Mouse (Mus musculus): ENCODE data around the gene Tfeb. TPM values are rescaled to one million over a fixed set of nuclear protein-coding genes. Genes with fewer than 3 reads are reported as not detected.

The Tfeb gene
- 4.7 and 6.5 TPM in 2 replicates for polyA plus RNA-seq (2011; ENCODE audit: insufficient read length, low read depth, missing spikeins)

GRCm38 (mm10) chr17:47736856-47737255 is at the start of gene Tfeb:
TSS of gene Tfeb (plus strand) at chr17:47737030.
- Histone ChIP-seq H3K4me3 (ENCODE audit: insufficient read depth, low read length) (peak within 1 kb of the TSS; percentile 55), H3K4me1 (ENCODE audit: control insufficient read depth, insufficient read depth, low read length) (no peaks in the 10 kb centered on the region), H3K27ac (ENCODE audit: insufficient read depth, low read length) (no peak within 1 kb of the TSS)
- TF ChIP-seq CTCF (IDR thresholded peaks at IDR 0.05; ENCODE audit: borderline replicate concordance, insufficient read depth, low read length) = peak; percentile 60
- TF ChIP-seq POLR2A (IDR thresholded peaks at IDR 0.05; ENCODE audit: low read depth, low read length) = no peak; the same call in 1 of the 2 replicates

- peak; percentile 88 for TF ChIP-seq POLR2A (IDR thresholded peaks at IDR 0.05; ENCODE audit: low read depth, low read length)
- TF ChIP-seq CTCF (IDR thresholded peaks at IDR 0.05; ENCODE audit: borderline replicate concordance, insufficient read depth, low read length) = no peak
- H3K4me1 ChIP-seq (ENCODE audit: control insufficient read depth, insufficient read depth, low read length) = 0 out of 2 replicates have a peak, but pooled peaks cover 4% of the 10 kb centered on the region
- peak overlapping the region; percentile 19 for H3K27ac ChIP-seq (ENCODE audit: insufficient read depth, low read length)
- peak overlapping the region; percentile 83 for H3K4me3 ChIP-seq (ENCODE audit: insufficient read depth, low read length)
Observed at GRCm38 (mm10) chr17:47687409-47688343, 49.2 kb upstream of the Tfeb start.

- Histone ChIP-seq H3K4me3 (ENCODE audit: insufficient read depth, low read length) (peak within 1 kb of the TSS; percentile 83), H3K27ac (ENCODE audit: insufficient read depth, low read length) (peak within 1 kb of the TSS; percentile 19), H3K4me1 (ENCODE audit: control insufficient read depth, insufficient read depth, low read length) (0 out of 2 replicates have a peak, but pooled peaks cover 4% of the 10 kb centered on the region)
- TF ChIP-seq POLR2A (IDR thresholded peaks at IDR 0.05; ENCODE audit: low read depth, low read length) = no peak
- TF ChIP-seq CTCF (IDR thresholded peaks at IDR 0.05; ENCODE audit: borderline replicate concordance, insufficient read depth, low read length) = no peak
Observed at GRCm38 (mm10) chr17:47688344-47688607, 48.6 kb upstream of the Tfeb start, which contains the start of gene Tomm6. TSS of gene Tomm6 (minus strand) at chr17:47688386.

- H3K4me1 ChIP-seq (ENCODE audit: control insufficient read depth, insufficient read depth, low read length) = peaks cover 6% of the 10 kb centered on the region; the same call in 1 of the 2 replicates
- no peak within 1 kb of the TSS; the same call in 1 of the 2 replicates for H3K27ac ChIP-seq (ENCODE audit: insufficient read depth, low read length)
- TF ChIP-seq POLR2A (IDR thresholded peaks at IDR 0.05; ENCODE audit: low read depth, low read length) (peak; percentile 58), CTCF (IDR thresholded peaks at IDR 0.05; ENCODE audit: borderline replicate concordance, insufficient read depth, low read length) (no peak)
- peak within 1 kb of the TSS; percentile 83 for H3K4me3 ChIP-seq (ENCODE audit: insufficient read depth, low read length)
Observed at GRCm38 (mm10) chr17:47688608-47689575, 47.9 kb upstream of the Tfeb start, which contains the start of gene Frs3. TSS of gene Frs3 (plus strand) at chr17:47689030.

- Histone ChIP-seq H3K4me3 (ENCODE audit: insufficient read depth, low read length) (0 out of 2 replicates have a peak overlapping the region, but pooled peaks have one; percentile 66), H3K4me1 (ENCODE audit: control insufficient read depth, insufficient read depth, low read length) (peaks cover 8% of the 10 kb centered on the region), H3K27ac (ENCODE audit: insufficient read depth, low read length) (no peak overlapping the region)
- TF ChIP-seq POLR2A (IDR thresholded peaks at IDR 0.05; ENCODE audit: low read depth, low read length) (no peak), CTCF (IDR thresholded peaks at IDR 0.05; ENCODE audit: borderline replicate concordance, insufficient read depth, low read length) (no peak)
Observed at GRCm38 (mm10) chr17:47689894-47690293, 46.9 kb upstream of the Tfeb start.

- Histone ChIP-seq H3K4me3 (ENCODE audit: insufficient read depth, low read length) (no peak overlapping the region), H3K27ac (ENCODE audit: insufficient read depth, low read length) (no peak overlapping the region), H3K4me1 (ENCODE audit: control insufficient read depth, insufficient read depth, low read length) (peaks cover 11% of the 10 kb centered on the region)
- TF ChIP-seq POLR2A (IDR thresholded peaks at IDR 0.05; ENCODE audit: low read depth, low read length) = no peak
- no peak for TF ChIP-seq CTCF (IDR thresholded peaks at IDR 0.05; ENCODE audit: borderline replicate concordance, insufficient read depth, low read length)
Observed at GRCm38 (mm10) chr17:47691650-47692049, 45.2 kb upstream of the Tfeb start.

- TF ChIP-seq POLR2A (IDR thresholded peaks at IDR 0.05; ENCODE audit: low read depth, low read length) = no peak
- no peak for TF ChIP-seq CTCF (IDR thresholded peaks at IDR 0.05; ENCODE audit: borderline replicate concordance, insufficient read depth, low read length)
- Histone ChIP-seq H3K4me3 (ENCODE audit: insufficient read depth, low read length) (peak overlapping the region; percentile 68), H3K4me1 (ENCODE audit: control insufficient read depth, insufficient read depth, low read length) (peaks cover 8% of the 10 kb centered on the region), H3K27ac (ENCODE audit: insufficient read depth, low read length) (no peak overlapping the region)
Observed at GRCm38 (mm10) chr17:47693671-47694441, 43.0 kb upstream of the Tfeb start.

- Histone ChIP-seq H3K27ac (ENCODE audit: insufficient read depth, low read length) (no peak within 1 kb of the TSS), H3K4me3 (ENCODE audit: insufficient read depth, low read length) (peak within 1 kb of the TSS; percentile 68), H3K4me1 (ENCODE audit: control insufficient read depth, insufficient read depth, low read length) (peaks cover 8% of the 10 kb centered on the region)
- TF ChIP-seq POLR2A (IDR thresholded peaks at IDR 0.05; ENCODE audit: low read depth, low read length) (no peak), CTCF (IDR thresholded peaks at IDR 0.05; ENCODE audit: borderline replicate concordance, insufficient read depth, low read length) (no peak)
Observed at GRCm38 (mm10) chr17:47694442-47694502, 42.6 kb upstream of the Tfeb start, which contains the start of gene Gm21981. TSS of gene Gm21981 (minus strand) at chr17:47694455.
